27 mouse cellular contexts compared by ENCODE assay signal in genomic region chr12:24714579-24715255, GRCm38 (mm10). TPM values are rescaled to one million over a fixed set of nuclear protein-coding genes. Genes with fewer than 3 reads are reported as not detected.
DNase-seq lines count a peak whose midpoint lies in the region; ATAC-seq and TF ChIP-seq lines count a peak whose summit lies in the region.
"Had no signal": no experiment of that assay in that cellular context is flagged by ENCODE, and none has a peak within 500 bp of the region (broad histone marks: within the 10 kb centered on the region; RNA-seq: fewer than 3 reads in every experiment).

No protein-coding gene starts in this region.

- no peaks in the 10 kb centered on the region for H3K9me3 ChIP-seq in midbrain, embryonic 12.5 days
- no peaks in the 10 kb centered on the region for H3K9me3 ChIP-seq in midbrain, embryonic 10.5 days (replicated peaks)
- no peaks in the 10 kb centered on the region for H3K9me3 ChIP-seq in liver, embryonic 14.5 days (ENCODE audit: control insufficient read depth, low read length)
- H3K9me3 ChIP-seq: hindbrain, embryonic 10.5 days; hindbrain, embryonic 15.5 days; lung, embryonic 15.5 days; midbrain, embryonic 13.5 days had no signal

- H3K4me1 ChIP-seq in midbrain, embryonic 12.5 days: peaks cover 26% of the 10 kb centered on the region
- H3K4me1 ChIP-seq in midbrain, embryonic 10.5 days: peaks cover 41% of the 10 kb centered on the region
- H3K4me1 ChIP-seq in liver, embryonic 14.5 days (replicated peaks; ENCODE audit: control insufficient read depth in 2 of 2, insufficient read depth in 2 of 2, low read length in 1 of 2): peaks cover 35 to 47% of the 10 kb centered on the region in 2 experiments

- no peak for TF ChIP-seq CTCF in liver, embryonic 14.5 days (IDR thresholded peaks at IDR 0.05; ENCODE audit: low read depth)

- no peak for DNase-seq in midbrain, embryonic 10.5 days (ENCODE audit: low spot score)
- DNase-seq in R1 (ENCODE audit: low read depth, low spot score): peak; percentile 49
- DNase-seq in liver, embryonic 14.5 days (ENCODE audit: low read depth in 3 of 3, low spot score in 3 of 3): no peak
- DNase-seq in adrenal gland, adult (ENCODE audit: inconsistent age in 2 of 2, low spot score in 1 of 2): no peak
- DNase-seq: adrenal gland, postnatal 10 days; cerebellum, adult 11 months; cerebellum, adult 9-10 months; cerebellum, postnatal 36 days; gastrocnemius, adult 2 months; heart, adult 2 months; heart, postnatal 14 days; kidney, adult 2 months; kidney, postnatal 36 days; left cerebral cortex, postnatal 4 days; retina, postnatal 1 day; right cerebral cortex, postnatal 14 days; thymus, postnatal 14 days had no signal

- no peak for ATAC-seq in midbrain, embryonic 12.5 days (ENCODE audit: low FRiP score, low read depth)
- ATAC-seq in liver, embryonic 14.5 days (ENCODE audit: insufficient read depth): 0 out of 2 replicates have a peak, but pooled peaks have one; percentile 9
- ATAC-seq in CD4-positive, CD25-positive, alpha-beta regulatory T cell, adult 4 months: no peak
- ATAC-seq: forebrain, embryonic 16.5 days; midbrain, embryonic 13.5 days had no signal

- 0 out of 2 replicates have a peak overlapping the region, but pooled peaks have one; percentile 40 for H3K27ac ChIP-seq in midbrain, embryonic 12.5 days (replicated peaks)
- no peak overlapping the region for H3K27ac ChIP-seq in midbrain, embryonic 10.5 days (replicated peaks)
- peak overlapping the region; percentile 79 for H3K27ac ChIP-seq in liver, embryonic 14.5 days
- H3K27ac ChIP-seq: gastrocnemius, adult 2 months; hindbrain, embryonic 10.5 days; hindbrain, embryonic 15.5 days; layer of hippocampus, adult 2 months; lung, embryonic 15.5 days; midbrain, embryonic 13.5 days had no signal

- WGBS in midbrain, embryonic 12.5 days: 71% methylated on average over 5 of the region's 5 CpGs
- WGBS in midbrain, embryonic 10.5 days: 74% methylated on average over 5 of the region's 5 CpGs
- WGBS in liver, embryonic 14.5 days (ENCODE audit: insufficient replicate concordance): 48% methylated on average over 5 of the region's 5 CpGs

- H3ac ChIP-seq in myocyte (ENCODE audit: control insufficient read depth, insufficient read length): no peak overlapping the region

- TF ChIP-seq EP300 in liver, embryonic 14.5 days (IDR thresholded peaks at IDR 0.05; ENCODE audit: low read depth): 0 out of 2 replicates have a peak, but pooled peaks have one; percentile 9

- no peaks in the 10 kb centered on the region for H3K27me3 ChIP-seq in midbrain, embryonic 12.5 days
- no peaks in the 10 kb centered on the region for H3K27me3 ChIP-seq in midbrain, embryonic 10.5 days (ENCODE audit: low read depth, poor library complexity, severe bottlenecking)
- H3K27me3 ChIP-seq in liver, embryonic 14.5 days (ENCODE audit: control insufficient read depth, insufficient read depth, low read length): no peaks in the 10 kb centered on the region
- no peaks in the 10 kb centered on the region for H3K27me3 ChIP-seq in myocyte (ENCODE audit: control insufficient read depth, insufficient read depth, insufficient read length)
- H3K27me3 ChIP-seq: hindbrain, embryonic 15.5 days; lung, embryonic 15.5 days; midbrain, embryonic 13.5 days had no signal

- TF ChIP-seq POLR2A in myocyte (IDR thresholded peaks at IDR 0.05; ENCODE audit: insufficient read length, low read depth): no peak

- peaks cover 34% of the 10 kb centered on the region for H3K36me3 ChIP-seq in midbrain, embryonic 12.5 days
- H3K36me3 ChIP-seq in midbrain, embryonic 10.5 days: peaks cover 57% of the 10 kb centered on the region
- peaks cover 53% of the 10 kb centered on the region for H3K36me3 ChIP-seq in liver, embryonic 14.5 days (replicated peaks; ENCODE audit: control insufficient read depth, insufficient read depth, low read depth)
- H3K36me3 ChIP-seq in myocyte (ENCODE audit: control insufficient read depth, insufficient read depth): peaks cover 11% of the 10 kb centered on the region
- H3K36me3 ChIP-seq: hindbrain, embryonic 15.5 days had no signal

- H3K4me3 ChIP-seq in midbrain, embryonic 12.5 days: no peak overlapping the region
- H3K4me3 ChIP-seq in midbrain, embryonic 10.5 days: no peak overlapping the region
- H3K4me3 ChIP-seq in liver, embryonic 14.5 days (ENCODE audit: insufficient read depth in 1 of 2, low read depth in 2 of 2, low read length in 2 of 2): peak overlapping the region in 1 of 2 experiments; percentile 14; a peak in 2 of 4 replicates
- H3K4me3 ChIP-seq in myocyte: no peak overlapping the region
- H3K4me3 ChIP-seq: erythroblast, embryonic 14.5 days; gastrocnemius, adult 2 months; heart, adult 2 months; hindbrain, embryonic 10.5 days; hindbrain, embryonic 15.5 days; layer of hippocampus, adult 2 months; lung, embryonic 15.5 days; midbrain, embryonic 13.5 days had no signal

- peaks cover 9% of the 10 kb centered on the region for H3K79me2 ChIP-seq in myocyte (ENCODE audit: control insufficient read depth, insufficient read depth)

- no peak overlapping the region for H3K4me2 ChIP-seq in midbrain, embryonic 12.5 days (replicated peaks)
- H3K4me2 ChIP-seq in liver, embryonic 14.5 days (ENCODE audit: low read depth): peak overlapping the region; percentile 47
- no peak overlapping the region for H3K4me2 ChIP-seq in myocyte (ENCODE audit: low read depth)
- H3K4me2 ChIP-seq: hindbrain, embryonic 15.5 days; lung, embryonic 15.5 days; midbrain, embryonic 13.5 days had no signal

- no peak overlapping the region for H3K9ac ChIP-seq in midbrain, embryonic 12.5 days (replicated peaks)
- H3K9ac ChIP-seq in liver, embryonic 14.5 days (replicated peaks): peak overlapping the region; percentile 38
- H3K9ac ChIP-seq: hindbrain, embryonic 15.5 days; lung, embryonic 15.5 days; midbrain, embryonic 13.5 days had no signal

TF ChIP-seq in myocyte, 11 proteins besides CTCF, POLR2A, EP300 and RAD21:
- TF ChIP-seq CEBPB (IDR thresholded peaks at IDR 0.05; ENCODE audit: insufficient read depth, poor library complexity, severe bottlenecking) (no peak), TCF3 (IDR thresholded peaks at IDR 0.05; ENCODE audit: insufficient read length, low read depth) (no peak), MYOD1 (IDR thresholded peaks at IDR 0.05; ENCODE audit: control insufficient read depth in 1 of 3, insufficient read length in 2 of 3, low read depth in 2 of 3) (no peak), POLR2AphosphoS2 (IDR thresholded peaks at IDR 0.05; ENCODE audit: insufficient read length, low read depth) (peak; percentile 11)
TF ChIP-seq in myocyte: peak in this region for 1.

RNA-seq across cellular contexts. Expression of gene Rrm2, which starts 6.7 kb away (rescaled TPM):
- polyA plus RNA-seq in midbrain, embryonic 12.5 days (2016; fragmentation: Nextera tagmentation; extraction: Ambion mirVana): 429 and 434 TPM in 2 replicates
- 732 and 813 TPM in 2 replicates for polyA plus RNA-seq in midbrain, embryonic 10.5 days (2016; fragmentation: Nextera tagmentation; extraction: Ambion mirVana)
- polyA plus RNA-seq in liver, embryonic 14.5 days (2012; rRNA removed): 87.7 and 139 TPM in 2 replicates
- polyA plus RNA-seq in liver, embryonic 14.5 days (2014; fragmentation: Nextera tagmentation; extraction: Ambion mirVana): 388 and 401 TPM in 2 replicates
- 73.0 TPM for polyA plus RNA-seq in myocyte (2012; fragmentation: generic; extraction: Trizol)
- 10 to 100 TPM; 49.7 to 81.3 TPM for polyA plus RNA-seq in CD4-positive, CD25-positive, alpha-beta regulatory T cell, adult 4 months (2017; shearing (Covaris generic))

RNA-seq across cellular contexts. Expression of gene Cys1, which starts 33.1 kb away (rescaled TPM):
- polyA plus RNA-seq in midbrain, embryonic 12.5 days (2016; fragmentation: Nextera tagmentation; extraction: Ambion mirVana): 1.1 and 1.7 TPM in 2 replicates
- polyA plus RNA-seq in midbrain, embryonic 10.5 days (2016; fragmentation: Nextera tagmentation; extraction: Ambion mirVana): 0.39 and 0.49 TPM in 2 replicates
- polyA plus RNA-seq in liver, embryonic 14.5 days (2012; rRNA removed): 0.74 and 1.2 TPM in 2 replicates
- polyA plus RNA-seq in liver, embryonic 14.5 days (2014; fragmentation: Nextera tagmentation; extraction: Ambion mirVana): 0.28 and 0.40 TPM in 2 replicates
- 0.26 TPM for polyA plus RNA-seq in myocyte (2012; fragmentation: generic; extraction: Trizol)
- not detected for polyA plus RNA-seq in CD4-positive, CD25-positive, alpha-beta regulatory T cell, adult 4 months (2017; shearing (Covaris generic))
- polyA plus RNA-seq: erythroblast, embryonic 14.5 days had no signal
